Mouse (Mus musculus): Measurements from ENCODE around the gene Mcm10. TPM values are rescaled to one million over a fixed set of nuclear protein-coding genes. Genes with fewer than 3 reads are reported as not detected.

The Mcm10 gene
- polyA plus RNA-seq, 1 experiment from 2014 or later: 17.9 TPM

DNA sequence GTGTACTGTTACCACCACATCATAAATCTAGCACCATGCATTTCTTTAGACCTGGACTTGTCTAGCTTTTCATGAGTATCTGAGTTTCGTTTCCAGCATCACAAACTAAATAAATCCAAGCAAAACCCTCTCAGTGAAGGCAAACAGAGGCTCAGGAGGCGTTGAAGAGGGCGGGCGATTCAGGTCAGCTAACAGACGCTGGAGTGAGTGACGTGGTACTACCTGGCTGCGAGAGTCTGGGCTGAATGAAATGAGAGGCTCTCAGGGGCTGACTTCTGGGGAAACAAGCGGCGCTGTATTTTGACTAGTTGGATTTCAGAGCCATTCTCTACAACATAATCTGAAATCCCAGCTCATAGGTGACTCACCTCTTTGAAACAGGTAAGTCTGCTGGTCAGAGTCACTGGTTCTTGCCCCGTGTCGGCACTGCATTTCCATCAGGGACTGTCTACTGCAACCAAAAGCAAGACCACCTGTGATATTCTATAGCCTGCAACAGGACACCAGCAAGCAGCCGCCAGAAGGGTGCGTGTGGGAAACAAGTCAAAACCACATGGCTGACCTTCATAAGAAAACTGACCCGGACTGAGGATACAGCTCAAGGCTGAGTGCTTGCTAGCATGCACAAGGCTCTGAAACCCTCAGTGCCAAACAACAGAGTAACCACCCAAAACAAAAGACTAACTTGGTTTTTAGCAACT is 11.3 kb upstream of the Mcm10 start:
- no peak for DNase-seq (ENCODE audit: low spot score)
- H3K4me2 ChIP-seq (ENCODE audit: low read length): no peak overlapping the region
- no peak for ATAC-seq
- H3K9me3 ChIP-seq (replicated peaks; ENCODE audit: control insufficient read depth, low read length): no peaks in the 10 kb centered on the region
- H3K36me3 ChIP-seq (ENCODE audit: control insufficient read depth, insufficient read depth, low read length): no peaks in the 10 kb centered on the region
- no peak overlapping the region for H3K27ac ChIP-seq (ENCODE audit: low read depth, low read length)
- no peaks in the 10 kb centered on the region for H3K27me3 ChIP-seq (replicated peaks; ENCODE audit: control insufficient read depth, insufficient read depth, low read length)
- H3K4me3 ChIP-seq (ENCODE audit: low read depth, low read length): no peak overlapping the region
- no peaks in the 10 kb centered on the region for H3K4me1 ChIP-seq (ENCODE audit: control insufficient read depth, insufficient read depth, low read length)
- 84% methylated on average over 14 of the region's 14 CpGs for WGBS
- H3K9ac ChIP-seq (ENCODE audit: low read length): no peak overlapping the region

DNA sequence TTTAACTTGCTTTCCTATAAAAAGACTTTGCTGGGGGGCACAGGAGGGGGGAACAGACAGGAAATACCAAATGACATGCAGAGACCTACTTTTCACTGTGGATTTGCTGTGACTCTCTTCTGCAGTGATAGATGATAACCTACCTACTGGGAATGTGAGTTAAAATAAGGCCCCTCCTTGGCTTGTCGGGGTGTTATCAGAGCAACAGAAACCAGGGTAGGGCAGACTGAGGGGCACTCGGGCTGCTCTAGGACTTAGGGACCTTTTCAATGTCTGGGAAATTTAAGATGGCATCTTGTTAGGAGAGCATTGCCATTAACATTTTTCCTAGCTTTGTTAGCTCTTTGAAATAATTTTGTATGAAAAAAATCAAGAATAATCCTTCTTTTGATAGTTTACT is 10.7 kb upstream of the Mcm10 start:
- ATAC-seq: no peak
- no peak overlapping the region for H3K4me2 ChIP-seq (ENCODE audit: low read length)
- no peak overlapping the region for H3K4me3 ChIP-seq (ENCODE audit: low read depth, low read length)
- no peak overlapping the region for H3K27ac ChIP-seq (ENCODE audit: low read depth, low read length)
- WGBS: 85% methylated on average over 2 of the region's 2 CpGs
- H3K4me1 ChIP-seq (ENCODE audit: control insufficient read depth, insufficient read depth, low read length): no peaks in the 10 kb centered on the region
- no peaks in the 10 kb centered on the region for H3K36me3 ChIP-seq (ENCODE audit: control insufficient read depth, insufficient read depth, low read length)
- no peak overlapping the region for H3K9ac ChIP-seq (ENCODE audit: low read length)
- no peaks in the 10 kb centered on the region for H3K27me3 ChIP-seq (replicated peaks; ENCODE audit: control insufficient read depth, insufficient read depth, low read length)
- DNase-seq (ENCODE audit: low spot score): no peak
- no peaks in the 10 kb centered on the region for H3K9me3 ChIP-seq (replicated peaks; ENCODE audit: control insufficient read depth, low read length)

DNA sequence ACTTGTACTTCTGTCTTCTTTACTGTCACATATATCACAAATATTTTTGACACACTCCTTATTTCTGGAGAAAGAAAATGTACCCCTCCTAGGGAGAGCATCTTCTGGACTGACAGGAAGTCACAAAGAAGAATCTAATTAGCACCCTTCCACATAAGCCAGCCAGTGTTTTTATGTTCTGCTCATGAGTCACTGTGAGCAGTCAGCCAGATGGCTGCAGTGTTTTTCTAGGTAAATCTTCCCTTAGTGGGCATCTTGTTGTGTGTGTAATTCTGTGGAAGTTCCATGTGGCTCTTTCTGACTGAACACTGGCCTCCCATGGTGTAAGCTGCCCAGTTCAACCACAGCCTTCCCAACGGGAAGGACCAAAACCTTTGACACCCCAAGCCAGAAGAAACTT is 7.1 kb upstream of the Mcm10 start:
- Histone ChIP-seq H3K9ac (ENCODE audit: low read length) (no peak overlapping the region), H3K27ac (ENCODE audit: low read depth, low read length) (no peak overlapping the region), H3K4me1 (ENCODE audit: control insufficient read depth, insufficient read depth, low read length) (no peaks in the 10 kb centered on the region), H3K4me3 (ENCODE audit: low read depth, low read length) (no peak overlapping the region), H3K4me2 (ENCODE audit: low read length) (no peak overlapping the region), H3K36me3 (ENCODE audit: control insufficient read depth, insufficient read depth, low read length) (no peaks in the 10 kb centered on the region), H3K9me3 (replicated peaks; ENCODE audit: control insufficient read depth, low read length) (no peaks in the 10 kb centered on the region), H3K27me3 (replicated peaks; ENCODE audit: control insufficient read depth, insufficient read depth, low read length) (no peaks in the 10 kb centered on the region)
- WGBS: 84% methylated on average over 1 of the region's 1 CpGs
- peak; percentile 40; the same call in 1 of the 2 replicates for ATAC-seq
- no peak for DNase-seq (ENCODE audit: low spot score)

DNA sequence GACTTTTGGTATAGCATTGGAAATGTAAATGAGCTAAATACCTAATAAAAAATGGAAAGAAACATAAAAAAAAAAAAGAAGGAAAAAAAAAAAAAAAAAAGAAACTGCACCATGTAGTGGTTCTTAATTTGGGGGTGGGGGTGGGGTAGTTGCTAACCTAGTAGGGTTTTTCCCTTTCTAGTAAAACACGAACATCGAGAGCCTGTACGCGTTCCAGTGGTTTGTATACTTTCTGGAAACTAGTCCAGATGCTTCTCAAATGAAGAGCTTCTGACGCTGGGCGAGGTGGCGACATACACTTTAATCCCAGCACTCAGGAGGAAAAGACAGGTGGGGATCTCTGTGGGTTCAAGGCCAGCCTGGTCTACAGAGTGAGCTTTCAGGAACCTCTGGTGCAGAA is 4.3 kb upstream of the Mcm10 start:
- ATAC-seq: no peak
- Histone ChIP-seq H3K4me3 (ENCODE audit: low read depth, low read length) (no peak overlapping the region), H3K9ac (ENCODE audit: low read length) (no peak overlapping the region), H3K4me2 (ENCODE audit: low read length) (no peak overlapping the region), H3K9me3 (replicated peaks; ENCODE audit: control insufficient read depth, low read length) (no peaks in the 10 kb centered on the region), H3K27ac (ENCODE audit: low read depth, low read length) (no peak overlapping the region), H3K4me1 (ENCODE audit: control insufficient read depth, insufficient read depth, low read length) (peaks cover 1% of the 10 kb centered on the region), H3K27me3 (replicated peaks; ENCODE audit: control insufficient read depth, insufficient read depth, low read length) (no peaks in the 10 kb centered on the region), H3K36me3 (ENCODE audit: control insufficient read depth, insufficient read depth, low read length) (no peaks in the 10 kb centered on the region)
- WGBS: 92% methylated on average over 7 of the region's 7 CpGs
- DNase-seq (ENCODE audit: low spot score): no peak

DNA sequence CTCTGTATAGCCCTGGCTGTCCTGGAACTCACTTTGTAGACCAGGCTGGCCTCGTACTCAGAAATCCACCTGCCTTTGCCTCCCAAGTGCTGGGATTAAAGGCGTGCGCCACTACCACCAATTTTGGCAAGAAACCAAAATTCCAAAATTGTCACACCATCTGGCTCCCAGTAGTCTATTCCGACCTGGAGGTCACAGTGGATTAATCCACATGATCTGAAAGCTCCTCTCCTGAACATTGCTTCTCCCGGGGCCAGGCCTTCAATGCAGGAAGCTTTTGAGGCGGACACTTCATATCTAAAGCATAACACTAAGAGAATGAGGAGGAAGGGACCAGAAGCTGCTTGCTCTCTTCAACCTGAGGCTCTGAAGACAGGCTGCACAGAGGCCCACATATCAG is 2.9 kb upstream of the Mcm10 start:
- Histone ChIP-seq H3K9ac (ENCODE audit: low read length) (no peak overlapping the region), H3K36me3 (ENCODE audit: control insufficient read depth, insufficient read depth, low read length) (no peaks in the 10 kb centered on the region), H3K4me2 (ENCODE audit: low read length) (no peak overlapping the region), H3K27ac (ENCODE audit: low read depth, low read length) (no peak overlapping the region), H3K9me3 (replicated peaks; ENCODE audit: control insufficient read depth, low read length) (no peaks in the 10 kb centered on the region), H3K4me3 (ENCODE audit: low read depth, low read length) (no peak overlapping the region), H3K4me1 (ENCODE audit: control insufficient read depth, insufficient read depth, low read length) (peaks cover 8% of the 10 kb centered on the region), H3K27me3 (replicated peaks; ENCODE audit: control insufficient read depth, insufficient read depth, low read length) (no peaks in the 10 kb centered on the region)
- 84% methylated on average over 6 of the region's 6 CpGs for WGBS
- DNase-seq (ENCODE audit: low spot score) (no peak), ATAC-seq (no peak)

DNA sequence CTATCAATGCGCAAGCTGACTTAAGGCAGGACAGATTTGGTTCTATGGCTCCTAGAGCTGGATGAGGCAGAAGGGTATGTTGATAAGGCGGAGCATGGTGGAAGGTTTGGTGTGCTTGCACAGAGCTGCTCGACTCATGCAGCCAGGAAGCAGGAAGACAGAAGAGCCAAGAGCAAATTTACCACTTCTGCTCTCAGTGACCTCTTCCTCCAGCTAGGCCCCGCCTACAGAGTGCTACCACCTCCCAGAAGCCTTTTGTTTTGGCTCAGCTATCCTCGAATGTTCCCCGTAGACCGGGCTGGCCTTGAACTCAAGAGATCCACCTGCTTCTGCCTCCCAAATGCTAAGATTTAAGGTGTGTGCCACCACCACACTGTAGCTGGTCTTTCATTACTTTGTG is 2.0 kb upstream of the Mcm10 start:
- Histone ChIP-seq H3K27ac (ENCODE audit: low read depth, low read length) (no peak overlapping the region), H3K9ac (ENCODE audit: low read length) (no peak overlapping the region), H3K36me3 (ENCODE audit: control insufficient read depth, insufficient read depth, low read length) (no peaks in the 10 kb centered on the region), H3K27me3 (replicated peaks; ENCODE audit: control insufficient read depth, insufficient read depth, low read length) (no peaks in the 10 kb centered on the region), H3K9me3 (replicated peaks; ENCODE audit: control insufficient read depth, low read length) (no peaks in the 10 kb centered on the region), H3K4me1 (ENCODE audit: control insufficient read depth, insufficient read depth, low read length) (peaks cover 8% of the 10 kb centered on the region), H3K4me3 (ENCODE audit: low read depth, low read length) (no peak overlapping the region), H3K4me2 (ENCODE audit: low read length) (no peak overlapping the region)
- 81% methylated on average over 7 of the region's 7 CpGs for WGBS
- DNase-seq (ENCODE audit: low spot score): no peak
- no peak for ATAC-seq

DNA sequence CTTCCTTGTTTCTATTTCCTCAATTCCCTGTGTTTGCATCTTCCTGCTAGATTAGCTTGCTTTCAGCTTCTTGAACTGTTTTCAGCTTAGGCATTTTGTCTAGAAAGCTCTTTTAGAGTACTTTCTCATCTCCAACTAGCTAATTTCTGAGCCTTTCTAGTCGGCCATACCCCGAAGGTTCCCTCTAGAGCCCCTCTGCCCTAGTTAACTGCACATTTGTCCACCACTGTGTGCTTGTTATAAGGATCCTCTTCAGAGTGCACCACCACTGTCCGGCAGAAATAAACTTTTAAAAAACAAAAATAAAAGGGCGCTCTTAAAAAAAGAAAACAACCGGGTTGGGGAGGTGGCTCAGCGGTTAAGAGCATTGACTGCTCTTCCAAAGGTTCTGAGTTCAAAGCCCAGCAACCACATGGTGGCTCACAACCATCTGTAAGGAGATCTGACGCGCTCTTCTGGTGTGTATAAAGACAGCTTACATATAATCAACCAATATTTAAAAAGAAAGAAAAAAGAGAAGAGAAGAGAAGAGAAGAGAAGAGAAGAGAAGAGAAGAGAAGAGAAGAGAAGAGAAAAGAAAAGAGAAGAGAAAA is 597 bp downstream of the Mcm10 start:
- ATAC-seq: no peak
- Histone ChIP-seq H3K4me2 (ENCODE audit: low read length) (peak overlapping the region; percentile 60), H3K9ac (ENCODE audit: low read length) (peak overlapping the region; percentile 59), H3K36me3 (ENCODE audit: control insufficient read depth, insufficient read depth, low read length) (peaks cover 4% of the 10 kb centered on the region; the same call in 1 of the 2 replicates), H3K4me1 (ENCODE audit: control insufficient read depth, insufficient read depth, low read length) (peaks cover 8% of the 10 kb centered on the region), H3K27me3 (replicated peaks; ENCODE audit: control insufficient read depth, insufficient read depth, low read length) (no peaks in the 10 kb centered on the region), H3K9me3 (replicated peaks; ENCODE audit: control insufficient read depth, low read length) (no peaks in the 10 kb centered on the region), H3K27ac (ENCODE audit: low read depth, low read length) (no peak overlapping the region), H3K4me3 (ENCODE audit: low read depth, low read length) (peak overlapping the region; percentile 47)
- WGBS: 12% methylated on average over 8 of the region's 8 CpGs
- DNase-seq (ENCODE audit: low spot score): no peak

DNA sequence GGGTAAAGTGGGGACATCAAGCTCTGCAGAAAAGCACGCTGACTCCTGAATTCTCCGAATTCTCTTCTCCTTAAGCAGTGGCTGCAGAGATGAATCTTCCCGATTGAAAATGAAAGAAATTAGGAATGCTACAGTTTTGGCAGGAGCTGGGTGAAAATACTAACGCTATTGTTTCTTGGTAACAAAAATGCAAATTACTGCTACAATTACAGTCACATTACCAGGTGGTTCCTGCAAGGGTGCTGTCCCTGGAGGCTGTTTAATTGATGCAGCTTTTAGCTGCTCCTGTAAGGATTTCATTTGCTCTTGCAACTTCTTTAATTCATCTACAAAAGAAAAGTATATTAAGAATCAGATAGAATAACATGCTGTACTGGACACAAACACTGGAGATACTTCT is 5.5 kb downstream of the Mcm10 start:
- Histone ChIP-seq H3K27ac (ENCODE audit: low read depth, low read length) (no peak overlapping the region), H3K9ac (ENCODE audit: low read length) (no peak overlapping the region), H3K9me3 (replicated peaks; ENCODE audit: control insufficient read depth, low read length) (no peaks in the 10 kb centered on the region), H3K36me3 (ENCODE audit: control insufficient read depth, insufficient read depth, low read length) (peaks cover 15% of the 10 kb centered on the region; the same call in 1 of the 2 replicates), H3K27me3 (replicated peaks; ENCODE audit: control insufficient read depth, insufficient read depth, low read length) (no peaks in the 10 kb centered on the region), H3K4me2 (ENCODE audit: low read length) (no peak overlapping the region), H3K4me3 (ENCODE audit: low read depth, low read length) (no peak overlapping the region), H3K4me1 (ENCODE audit: control insufficient read depth, insufficient read depth, low read length) (peaks cover 8% of the 10 kb centered on the region)
- DNase-seq (ENCODE audit: low spot score) (no peak), ATAC-seq (no peak)
- 87% methylated on average over 4 of the region's 4 CpGs for WGBS

DNA sequence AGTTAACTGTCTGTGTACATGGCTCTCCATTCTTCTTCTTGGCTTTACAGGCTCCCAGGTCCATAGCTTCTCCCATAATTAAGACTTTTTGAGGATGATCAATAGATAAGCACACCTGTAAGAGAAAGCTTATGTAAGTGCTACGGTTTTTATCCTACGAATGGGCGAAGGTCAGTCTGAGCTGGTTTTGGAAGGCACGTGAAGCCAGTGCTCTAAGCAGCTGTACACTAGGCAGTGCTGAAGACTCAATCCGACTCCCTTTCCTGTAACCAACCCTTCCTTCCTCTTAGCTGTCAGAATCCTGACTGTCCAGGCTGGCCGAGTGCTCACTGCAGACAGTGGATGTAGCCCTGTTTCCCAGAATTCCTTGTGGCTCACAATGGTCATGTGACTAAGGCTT is 11.3 kb downstream of the Mcm10 start:
- 96% methylated on average over 6 of the region's 6 CpGs for WGBS
- no peak overlapping the region for H3K4me3 ChIP-seq (ENCODE audit: low read depth, low read length)
- no peak overlapping the region for H3K9ac ChIP-seq (ENCODE audit: low read length)
- ATAC-seq: no peak
- no peak overlapping the region for H3K4me2 ChIP-seq (ENCODE audit: low read length)
- DNase-seq (ENCODE audit: low spot score): no peak
- no peaks in the 10 kb centered on the region for H3K9me3 ChIP-seq (replicated peaks; ENCODE audit: control insufficient read depth, low read length)
- H3K27ac ChIP-seq (ENCODE audit: low read depth, low read length): no peak overlapping the region
- no peaks in the 10 kb centered on the region for H3K4me1 ChIP-seq (ENCODE audit: control insufficient read depth, insufficient read depth, low read length)
- peaks cover 36% of the 10 kb centered on the region for H3K36me3 ChIP-seq (ENCODE audit: control insufficient read depth, insufficient read depth, low read length)
- H3K27me3 ChIP-seq (replicated peaks; ENCODE audit: control insufficient read depth, insufficient read depth, low read length): no peaks in the 10 kb centered on the region

Data from forebrain, embryonic 14.5 days (tissue).